Mouse (Mus musculus) MEL (cell line): ENCODE measurements at regions not wholly inside any gene's neighbourhood (a gene's known extent, or its start where the extent isn't known, plus 50 kb on each side); places are given as distances from the start of the nearest gene placed in this dataset.
A peak's percentile ranks its signal among the peaks of the same experiment; 100 is the strongest.

Experiments used
- DNase-seq: peaks from one replicate; pipeline ENCODE4 v3.0.0; 2011; ENCODE audit warnings: low read depth, low spot score
- H3K27ac ChIP-seq: 2 replicates; pipeline ENCODE4 v1.5.1; 2012; ENCODE audit warnings: low read depth, mild to moderate bottlenecking, control low read depth, low read length, moderate library complexity; ENCODE audit not compliant: control insufficient read depth
- H3K27me3 ChIP-seq, 2 experiments: fragments of 150-350 bp in 1 of 2; sonication (generic) in 1 of 2; 2 replicates each; pipeline ENCODE4 v1.6.1; 2012; ENCODE audit warnings: low read length in 2 of 2, mild to moderate bottlenecking in 2 of 2, improper control_type of control experiment in 1 of 2, moderate library complexity in 1 of 2; ENCODE audit not compliant: insufficient read depth in 2 of 2, control insufficient read depth in 1 of 2
- H3K36me3 ChIP-seq, 2 experiments: 2 replicates each; pipeline ENCODE4 v1.6.1; 2012 to 2014; ENCODE audit warnings: low read length in 2 of 2, improper control_type of control experiment in 1 of 2, inconsistent platforms in 1 of 2, mild to moderate bottlenecking in 1 of 2; ENCODE audit not compliant: insufficient read depth in 2 of 2, control insufficient read depth in 1 of 2
- H3K4me1 ChIP-seq, 2 experiments: fragments of 150-350 bp in 1 of 2; sonication (generic) in 1 of 2; 2 replicates each; pipeline ENCODE4 v1.6.1; 2012; ENCODE audit warnings: low read length in 2 of 2, improper control_type of control experiment in 1 of 2, mild to moderate bottlenecking in 1 of 2; ENCODE audit not compliant: insufficient read depth in 2 of 2, control insufficient read depth in 1 of 2
- H3K4me3 ChIP-seq, 2 experiments: fragments of 150-350 bp in 1 of 2; sonication (generic) in 1 of 2; 2 replicates each; pipeline ENCODE4 v1.5.1; 2012; ENCODE audit warnings: low read depth in 2 of 2, low read length in 2 of 2, mild to moderate bottlenecking in 2 of 2, moderate library complexity in 2 of 2, control low read depth in 1 of 2, improper control_type of control experiment in 1 of 2; ENCODE audit not compliant: control insufficient read depth in 1 of 2, insufficient read depth in 1 of 2
- H3K79me2 ChIP-seq: 2 replicates; pipeline ENCODE4 v1.6.1; 2012; ENCODE audit warnings: mild to moderate bottlenecking, low read length, moderate library complexity; ENCODE audit not compliant: control insufficient read depth, poor library complexity, insufficient read depth
- H3K9ac ChIP-seq: 2 replicates; pipeline ENCODE4 v1.6.1; 2012; ENCODE audit warnings: low read depth, mild to moderate bottlenecking, control low read depth, low read length, moderate library complexity; ENCODE audit not compliant: control insufficient read depth, poor library complexity, severe bottlenecking
- H3K9me3 ChIP-seq: fragments of 150-350 bp; sonication (generic); replicated peaks from 2 replicates; pipeline ENCODE4 v1.6.1; 2012; ENCODE audit warnings: mild to moderate bottlenecking, low read length, improper control_type of control experiment, moderate library complexity; ENCODE audit not compliant: insufficient read depth
- CHD2 ChIP-seq: IDR thresholded peaks from 2 replicates; pipeline ENCODE4 v1.6.1; 2011; ENCODE audit warnings: low read length, improper control_type of control experiment
- E2F4 ChIP-seq: IDR thresholded peaks from 2 replicates; pipeline ENCODE4 v1.6.1; 2011; ENCODE audit warnings: low read depth, low read length, improper control_type of control experiment, borderline replicate concordance
- ELF1 ChIP-seq: IDR thresholded peaks from 2 replicates; pipeline ENCODE4 v1.6.1; 2014; ENCODE audit warnings: low read depth, mild to moderate bottlenecking, inconsistent platforms, low read length, improper control_type of control experiment, moderate library complexity
- GATA1 ChIP-seq: IDR thresholded peaks from 2 replicates; pipeline ENCODE4 v1.6.1; 2011; ENCODE audit warnings: low read depth, low read length, improper control_type of control experiment
- HCFC1 ChIP-seq: IDR thresholded peaks from 2 replicates; pipeline ENCODE4 v1.6.1; 2012; ENCODE audit warnings: low read depth, mild to moderate bottlenecking, inconsistent platforms, low read length, improper control_type of control experiment, moderate library complexity
- JUND ChIP-seq: IDR thresholded peaks from 2 replicates; pipeline ENCODE4 v1.6.1; 2011; ENCODE audit warnings: low read depth, mild to moderate bottlenecking, improper control_type of control experiment, low read length
- MAFK ChIP-seq: IDR thresholded peaks from 2 replicates; pipeline ENCODE4 v1.6.1; 2011; ENCODE audit warnings: low read depth, mild to moderate bottlenecking, low read length, improper control_type of control experiment, borderline replicate concordance
- MEF2A ChIP-seq: IDR thresholded peaks from 2 replicates; pipeline ENCODE4 v1.6.1; 2014; ENCODE audit warnings: low read depth, mild to moderate bottlenecking, inconsistent platforms, low read length, improper control_type of control experiment; ENCODE audit not compliant: poor library complexity, insufficient replicate concordance, severe bottlenecking; ENCODE audit errors: extremely low read depth
- NRF1 ChIP-seq: IDR thresholded peaks from 2 replicates; pipeline ENCODE4 v1.6.1; 2014; ENCODE audit warnings: low read depth, mild to moderate bottlenecking, inconsistent platforms, low read length, improper control_type of control experiment, moderate library complexity; ENCODE audit not compliant: poor library complexity, insufficient read depth, severe bottlenecking
- POLR2A ChIP-seq, 2 experiments: IDR thresholded peaks; 2 replicates each; pipeline ENCODE4 v1.6.1; 2011 to 2012; ENCODE audit warnings: low read length in 2 of 2, mild to moderate bottlenecking in 2 of 2, control low read depth in 1 of 2, improper control_type of control experiment in 1 of 2, low read depth in 1 of 2, moderate library complexity in 1 of 2; ENCODE audit not compliant: control insufficient read depth in 1 of 2, insufficient read depth in 1 of 2, poor library complexity in 1 of 2
- POLR2AphosphoS5 ChIP-seq: IDR thresholded peaks from 2 replicates; pipeline ENCODE4 v1.6.1; 2012; ENCODE audit warnings: low read depth, borderline replicate concordance, mild to moderate bottlenecking, inconsistent platforms, low read length, moderate library complexity, mixed read lengths
- RAD21 ChIP-seq: IDR thresholded peaks from 2 replicates; pipeline ENCODE4 v1.6.1; 2011; ENCODE audit warnings: mild to moderate bottlenecking, low read depth, low read length, improper control_type of control experiment
- SIN3A ChIP-seq: IDR thresholded peaks from 2 replicates; pipeline ENCODE4 v1.6.1; 2012; ENCODE audit warnings: low read length, improper control_type of control experiment, inconsistent platforms
- TBP ChIP-seq: IDR thresholded peaks from 2 replicates; pipeline ENCODE4 v1.8.0; 2011; ENCODE audit warnings: low read depth, low read length, improper control_type of control experiment
- TCF12 ChIP-seq: IDR thresholded peaks from 2 replicates; pipeline ENCODE4 v1.6.1; 2014; ENCODE audit warnings: low read depth, mild to moderate bottlenecking, inconsistent platforms, low read length, improper control_type of control experiment, moderate library complexity
- UBTF ChIP-seq: IDR thresholded peaks from 2 replicates; pipeline ENCODE4 v1.6.1; 2012; ENCODE audit warnings: low read depth, mild to moderate bottlenecking, inconsistent platforms, low read length, improper control_type of control experiment, moderate library complexity, borderline replicate concordance; ENCODE audit not compliant: insufficient read depth
- ZC3H11A ChIP-seq: IDR thresholded peaks from 2 replicates; pipeline ENCODE4 v1.6.1; 2012; ENCODE audit warnings: low read depth, mild to moderate bottlenecking, inconsistent platforms, low read length, improper control_type of control experiment
- ZMIZ1 ChIP-seq: IDR thresholded peaks from 2 replicates; pipeline ENCODE4 v1.6.1; 2012; ENCODE audit warnings: low read depth, mild to moderate bottlenecking, inconsistent platforms, low read length, improper control_type of control experiment, moderate library complexity

DNA sequence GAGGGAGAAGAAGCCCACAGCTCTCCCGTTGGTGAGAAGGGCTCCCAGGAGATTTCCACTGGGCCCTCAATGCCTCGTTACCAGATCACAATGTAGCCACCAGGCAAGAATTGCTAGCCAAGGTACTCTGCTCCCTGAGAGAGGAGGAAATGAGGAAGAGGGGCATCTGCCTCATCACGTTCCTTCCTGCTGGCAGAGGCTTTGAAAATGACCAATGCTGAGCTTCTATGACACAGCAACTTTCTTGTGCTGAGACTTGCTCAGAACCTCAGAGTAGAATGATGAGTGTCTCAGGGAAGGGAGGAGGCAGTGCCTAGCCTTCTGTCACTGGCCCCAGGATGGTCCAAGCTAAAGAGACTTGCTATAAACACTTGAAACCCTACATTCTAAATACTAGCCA lies 78.7 kb upstream of the Hsd17b12 start:
- TF ChIP-seq NRF1 (no peak), MAFK (no peak)
- no peaks in the 10 kb centered on the region for H3K79me2 ChIP-seq
- H3K27me3 ChIP-seq: no peaks in the 10 kb centered on the region; a peak in 2 of 4 replicates
- DNase-seq: peak; percentile 18
- no peaks in the 10 kb centered on the region for H3K36me3 ChIP-seq
- H3K4me3 ChIP-seq: no peak overlapping the region
- no peaks in the 10 kb centered on the region for H3K9me3 ChIP-seq
- no peak overlapping the region for H3K9ac ChIP-seq
- H3K4me1 ChIP-seq: no peaks in the 10 kb centered on the region
- no peak overlapping the region for H3K27ac ChIP-seq

- no peaks in the 10 kb centered on the region for H3K9me3 ChIP-seq
- H3K79me2 ChIP-seq: no peaks in the 10 kb centered on the region
- peaks cover 0 to 3% of the 10 kb centered on the region in 2 experiments; a peak in 2 of 4 replicates for H3K27me3 ChIP-seq
- H3K9ac ChIP-seq: no peak overlapping the region
- H3K4me3 ChIP-seq: no peak overlapping the region
- no peaks in the 10 kb centered on the region for H3K36me3 ChIP-seq
- no peak overlapping the region for H3K27ac ChIP-seq
- TF ChIP-seq POLR2A (IDR thresholded peaks at IDR 0.05; ENCODE audit: control insufficient read depth in 1 of 2, insufficient read depth in 1 of 2, low read depth in 1 of 2, low read length in 2 of 2, poor library complexity in 1 of 2): no peak
- no peak for TF ChIP-seq ZC3H11A
- TF ChIP-seq SIN3A: no peak
- TF ChIP-seq MEF2A: no peak
- no peak for TF ChIP-seq TBP
- no peak for TF ChIP-seq RAD21
- no peak for TF ChIP-seq ELF1
- no peak for TF ChIP-seq GATA1
- TF ChIP-seq MAFK: no peak
- TF ChIP-seq HCFC1: no peak
- TF ChIP-seq POLR2AphosphoS5: no peak
- no peak for TF ChIP-seq ZMIZ1
- no peak for TF ChIP-seq TCF12
- TF ChIP-seq UBTF: no peak
- no peak for TF ChIP-seq CHD2
- no peak for TF ChIP-seq JUND
- no peak for TF ChIP-seq E2F4
- DNase-seq: peak; percentile 12
- H3K4me1 ChIP-seq: no peaks in the 10 kb centered on the region
These were observed 75.8 kb upstream of the Hsd17b12 start for GRCm38 (mm10) chr2:94233597-94233996.
